Mouse (Mus musculus) right cerebral cortex, postnatal 25 days (tissue): ENCODE data around the gene Chpt1.
A peak's percentile ranks its signal among the peaks of the same experiment; 100 is the strongest.
"Not testable (repeated sequence)": the region's sequence is repeated elsewhere in the genome, so short reads cannot be mapped to it uniquely, and the experiment has no call there.

Experiments used
- DNase-seq: peaks from one replicate; pipeline ENCODE4 v3.0.0; 2022

The Chpt1 gene

GRCm38 (mm10) chr10:88503421-88504314 lies at the start of gene Chpt1:
Gene Chpt1, minus strand, starts transcription at chr10:88504073.
- DNase-seq = peak; percentile 78

- DNase-seq = no peak
Observed at GRCm38 (mm10) chr10:88552738-88553137, 48.9 kb upstream of the Chpt1 start.

- no peak for DNase-seq
Observed at GRCm38 (mm10) chr10:88550225-88550624, 46.4 kb upstream of the Chpt1 start.

GRCm38 (mm10) chr10:88547635-88548034 lies 43.8 kb upstream of the Chpt1 start:
- no peak for DNase-seq

- no peak for DNase-seq
Observed at GRCm38 (mm10) chr10:88530631-88531030, 26.8 kb upstream of the Chpt1 start.

- peak; percentile 31 for DNase-seq
Observed at GRCm38 (mm10) chr10:88524016-88524415, 20.1 kb upstream of the Chpt1 start.

- DNase-seq = no peak
Observed at GRCm38 (mm10) chr10:88523212-88523611, 19.3 kb upstream of the Chpt1 start.

GRCm38 (mm10) chr10:88522795-88523194 lies 18.9 kb upstream of the Chpt1 start:
- no peak for DNase-seq

- DNase-seq = not testable (repeated sequence)
Observed at GRCm38 (mm10) chr10:88515049-88515448, 11.2 kb upstream of the Chpt1 start.

GRCm38 (mm10) chr10:88514495-88514894 lies 10.6 kb upstream of the Chpt1 start:
- peak; percentile 47 for DNase-seq

- DNase-seq = no peak
Observed at GRCm38 (mm10) chr10:88513574-88514135, 9.8 kb upstream of the Chpt1 start.

- no peak for DNase-seq
Observed at GRCm38 (mm10) chr10:88511355-88511754, 7.5 kb upstream of the Chpt1 start.

GRCm38 (mm10) chr10:88510503-88511271 lies 6.8 kb upstream of the Chpt1 start:
- DNase-seq = no peak

GRCm38 (mm10) chr10:88507691-88508143 lies 3.8 kb upstream of the Chpt1 start:
- no peak for DNase-seq

GRCm38 (mm10) chr10:88505256-88505655 lies 1.4 kb upstream of the Chpt1 start:
- no peak for DNase-seq

- DNase-seq = no peak
Observed at GRCm38 (mm10) chr10:88504481-88504880, 608 bp upstream of the Chpt1 start.

- DNase-seq = no peak
Observed at GRCm38 (mm10) chr10:88502919-88503318, 954 bp downstream of the Chpt1 start.

- no peak for DNase-seq
Observed at GRCm38 (mm10) chr10:88501886-88502765, 1.7 kb downstream of the Chpt1 start.

GRCm38 (mm10) chr10:88501370-88501769 lies 2.5 kb downstream of the Chpt1 start:
- DNase-seq = no peak

GRCm38 (mm10) chr10:88499993-88500392 lies 3.9 kb downstream of the Chpt1 start:
- DNase-seq = no peak

- no peak for DNase-seq
Observed at GRCm38 (mm10) chr10:88496864-88497564, 6.9 kb downstream of the Chpt1 start.
